Mouse (Mus musculus) NIH3T3 (cell line): ENCODE measurements around the gene Cxcl16.
A peak's percentile ranks its signal among the peaks of the same experiment; 100 is the strongest.
"Not testable (repeated sequence)": the region's sequence is repeated elsewhere in the genome, so short reads cannot be mapped to it uniquely, and the experiment has no call there.

Experiments used
- DNase-seq: peaks from one replicate; pipeline ENCODE4 v3.0.0-alpha.2; 2012; ENCODE audit warnings: low read depth

Gene Cxcl16

GRCm38 (mm10) chr11:70459601-70460101 lies at the start of gene Cxcl16:
Gene Cxcl16, minus strand, starts transcription at chr11:70459984.
- DNase-seq = no peak

GRCm38 (mm10) chr11:70506962-70507515 lies 47.3 kb upstream of the Cxcl16 start:
- DNase-seq = no peak

- peak; percentile 84 for DNase-seq
These were observed 46.6 kb upstream of the Cxcl16 start for GRCm38 (mm10) chr11:70506385-70506784.

- DNase-seq = no peak
These were observed 45.2 kb upstream of the Cxcl16 start, which contains the start of gene Tm4sf5 for GRCm38 (mm10) chr11:70504970-70505369. Gene Tm4sf5, plus strand, starts transcription at chr11:70505244.

- DNase-seq = no peak
These were observed 42.2 kb upstream of the Cxcl16 start for GRCm38 (mm10) chr11:70502018-70502417.

- DNase-seq = no peak
These were observed 40.7 kb upstream of the Cxcl16 start for GRCm38 (mm10) chr11:70500476-70500812.

GRCm38 (mm10) chr11:70499566-70500475 lies 40.0 kb upstream of the Cxcl16 start:
- DNase-seq = peak; percentile 75

GRCm38 (mm10) chr11:70489684-70490083 lies 29.9 kb upstream of the Cxcl16 start:
- no peak for DNase-seq

- no peak for DNase-seq
These were observed 29.4 kb upstream of the Cxcl16 start for GRCm38 (mm10) chr11:70489138-70489537.

- no peak for DNase-seq
These were observed 28.0 kb upstream of the Cxcl16 start for GRCm38 (mm10) chr11:70487816-70488215.

GRCm38 (mm10) chr11:70485498-70485897 lies 25.7 kb upstream of the Cxcl16 start:
- peak; percentile 63 for DNase-seq

GRCm38 (mm10) chr11:70474872-70475534 lies 15.2 kb upstream of the Cxcl16 start:
- no peak for DNase-seq

GRCm38 (mm10) chr11:70473291-70473690 lies 13.5 kb upstream of the Cxcl16 start:
- not testable (repeated sequence) for DNase-seq

- DNase-seq = no peak
These were observed 12.9 kb upstream of the Cxcl16 start for GRCm38 (mm10) chr11:70472716-70473115.

GRCm38 (mm10) chr11:70469764-70470163 lies 10.0 kb upstream of the Cxcl16 start:
- no peak for DNase-seq

- DNase-seq = peak; percentile 50
These were observed 8.3 kb upstream of the Cxcl16 start for GRCm38 (mm10) chr11:70467902-70468619.

- DNase-seq = no peak
These were observed 6.0 kb upstream of the Cxcl16 start for GRCm38 (mm10) chr11:70465824-70466223.

GRCm38 (mm10) chr11:70465211-70465610 lies 5.4 kb upstream of the Cxcl16 start:
- no peak for DNase-seq

GRCm38 (mm10) chr11:70463970-70464369 lies 4.2 kb upstream of the Cxcl16 start:
- no peak for DNase-seq

GRCm38 (mm10) chr11:70458688-70459600 lies 840 bp downstream of the Cxcl16 start, which contains the start of gene Zmynd15:
Gene Zmynd15, plus strand, starts transcription at chr11:70459433.
- no peak for DNase-seq
